Mouse (Mus musculus) forebrain, embryonic 13.5 days (tissue): Measurements from ENCODE around the gene Fam83e. TPM values are rescaled to one million over a fixed set of nuclear protein-coding genes. Genes with fewer than 3 reads are reported as not detected.

Experiments
- ATAC-seq: fragments of 200-750 bp; cut with Nextera tagmentation; 2 replicates; pipeline ENCODE4 v1.8.0; 2017
- H3K27ac ChIP-seq: fragments of 300-500 bp; sonication (generic); 2 replicates; pipeline ENCODE4 v1.5.1; 2015; ENCODE audit warnings: inconsistent platforms, mild to moderate bottlenecking, moderate library complexity
- H3K27me3 ChIP-seq: fragments of 300-500 bp; sonication (generic); 2 replicates; pipeline ENCODE4 v1.6.1; 2015; ENCODE audit warnings: mild to moderate bottlenecking, inconsistent platforms
- H3K36me3 ChIP-seq: fragments of 300-500 bp; sonication (generic); 2 replicates; pipeline ENCODE4 v1.6.1; 2015; ENCODE audit warnings: mild to moderate bottlenecking, inconsistent platforms; ENCODE audit not compliant: poor library complexity, severe bottlenecking
- H3K4me1 ChIP-seq: fragments of 300-500 bp; sonication (generic); 2 replicates; pipeline ENCODE4 v1.6.1; 2015; ENCODE audit warnings: inconsistent platforms
- H3K4me2 ChIP-seq: fragments of 300-500 bp; sonication (generic); 2 replicates; pipeline ENCODE4 v1.6.1; 2015; ENCODE audit warnings: inconsistent platforms, mild to moderate bottlenecking, moderate library complexity
- H3K4me3 ChIP-seq: fragments of 300-500 bp; sonication (generic); 2 replicates; pipeline ENCODE4 v1.5.1; 2015; ENCODE audit warnings: mild to moderate bottlenecking, inconsistent platforms
- H3K9ac ChIP-seq: fragments of 300-500 bp; sonication (generic); 2 replicates; pipeline ENCODE4 v1.6.1; 2015; ENCODE audit warnings: mild to moderate bottlenecking, inconsistent platforms
- H3K9me3 ChIP-seq: fragments of 300-500 bp; sonication (generic); replicated peaks from 2 replicates; pipeline ENCODE4 v1.6.1; 2016; ENCODE audit warnings: inconsistent platforms
- WGBS: fragments of 180-500 bp; shearing (Covaris S2); methylation state at CpG from one replicate; pipeline ENCODE4 v1.1.7; 2015; 5-methylcytosine and 5-hydroxymethylcytosine counted together
- polyA plus RNA-seq: library from polyadenylated mRNA; unstranded; fragments of >200 nt; fragmentation: Nextera tagmentation; extraction: Ambion mirVana; gene quantifications from 2 replicates; pipeline ENCODE4 v1.2.1, GENCODE M21; 2015

Gene Fam83e
- 1.3 TPM in 2 replicates for polyA plus RNA-seq

- peak within 1 kb of the TSS; percentile 98; the same call in 1 of the 2 replicates for H3K9ac ChIP-seq
- no peak within 1 kb of the TSS for H3K4me3 ChIP-seq
- WGBS = 85% methylated on average over 14 of the region's 14 CpGs
- no peaks in the 10 kb centered on the region for H3K9me3 ChIP-seq
- no peaks in the 10 kb centered on the region for H3K27me3 ChIP-seq
- H3K4me2 ChIP-seq = no peak within 1 kb of the TSS
- peaks cover 37% of the 10 kb centered on the region for H3K4me1 ChIP-seq
- no peak for ATAC-seq
- peaks cover 66% of the 10 kb centered on the region for H3K36me3 ChIP-seq
- peak within 1 kb of the TSS; percentile 6; the same call in 1 of the 2 replicates for H3K27ac ChIP-seq
Observed at GRCm38 (mm10) chr7:45720413-45721233, at the start of gene Fam83e. Gene Fam83e (plus strand): TSS chr7:45721212.

- no peak for ATAC-seq
- no peaks in the 10 kb centered on the region for H3K27me3 ChIP-seq
- no peak overlapping the region for H3K27ac ChIP-seq
- H3K4me3 ChIP-seq = no peak overlapping the region
- no peaks in the 10 kb centered on the region for H3K36me3 ChIP-seq
- 0 out of 2 replicates have a peak, but pooled peaks cover 5% of the 10 kb centered on the region for H3K4me1 ChIP-seq
- WGBS = 82% methylated on average over 7 of the region's 7 CpGs
- H3K9me3 ChIP-seq = no peaks in the 10 kb centered on the region
- H3K4me2 ChIP-seq = no peak overlapping the region
- H3K9ac ChIP-seq = no peak overlapping the region
Observed at GRCm38 (mm10) chr7:45677627-45678295, 43.3 kb upstream of the Fam83e start.

GRCm38 (mm10) chr7:45678513-45678912 is 42.5 kb upstream of the Fam83e start:
- H3K4me2 ChIP-seq = no peak overlapping the region
- H3K4me1 ChIP-seq = 0 out of 2 replicates have a peak, but pooled peaks cover 5% of the 10 kb centered on the region
- 94% methylated on average over 14 of the region's 14 CpGs for WGBS
- no peak overlapping the region for H3K4me3 ChIP-seq
- H3K27me3 ChIP-seq = no peaks in the 10 kb centered on the region
- ATAC-seq = no peak
- no peak overlapping the region for H3K27ac ChIP-seq
- no peaks in the 10 kb centered on the region for H3K9me3 ChIP-seq
- no peak overlapping the region for H3K9ac ChIP-seq
- H3K36me3 ChIP-seq = no peaks in the 10 kb centered on the region

- no peak overlapping the region for H3K4me3 ChIP-seq
- 73% methylated on average over 14 of the region's 14 CpGs for WGBS
- no peak overlapping the region for H3K27ac ChIP-seq
- H3K4me2 ChIP-seq = no peak overlapping the region
- H3K27me3 ChIP-seq = no peaks in the 10 kb centered on the region
- no peak for ATAC-seq
- no peak overlapping the region for H3K9ac ChIP-seq
- H3K9me3 ChIP-seq = no peaks in the 10 kb centered on the region
- no peaks in the 10 kb centered on the region for H3K36me3 ChIP-seq
- 0 out of 2 replicates have a peak, but pooled peaks cover 5% of the 10 kb centered on the region for H3K4me1 ChIP-seq
Observed at GRCm38 (mm10) chr7:45679966-45680621, 40.9 kb upstream of the Fam83e start.

GRCm38 (mm10) chr7:45681046-45681736 is 39.8 kb upstream of the Fam83e start:
- H3K4me2 ChIP-seq = no peak overlapping the region
- no peaks in the 10 kb centered on the region for H3K36me3 ChIP-seq
- H3K4me1 ChIP-seq = 0 out of 2 replicates have a peak, but pooled peaks cover 5% of the 10 kb centered on the region
- no peaks in the 10 kb centered on the region for H3K9me3 ChIP-seq
- H3K27ac ChIP-seq = no peak overlapping the region
- no peak overlapping the region; the same call in 1 of the 2 replicates for H3K9ac ChIP-seq
- ATAC-seq = no peak
- no peak overlapping the region for H3K4me3 ChIP-seq
- WGBS = 86% methylated on average over 8 of the region's 8 CpGs
- no peaks in the 10 kb centered on the region for H3K27me3 ChIP-seq

- no peaks in the 10 kb centered on the region for H3K27me3 ChIP-seq
- H3K4me2 ChIP-seq = peak overlapping the region; percentile 40
- H3K36me3 ChIP-seq = no peaks in the 10 kb centered on the region
- peak; percentile 91 for ATAC-seq
- no peaks in the 10 kb centered on the region for H3K9me3 ChIP-seq
- H3K27ac ChIP-seq = peak overlapping the region; percentile 26
- H3K4me1 ChIP-seq = 0 out of 2 replicates have a peak, but pooled peaks cover 5% of the 10 kb centered on the region
- no peak overlapping the region for H3K4me3 ChIP-seq
- no peak overlapping the region for H3K9ac ChIP-seq
- 29% methylated on average over 14 of the region's 14 CpGs for WGBS
Observed at GRCm38 (mm10) chr7:45682144-45683126, 38.6 kb upstream of the Fam83e start.

- no peaks in the 10 kb centered on the region for H3K27me3 ChIP-seq
- H3K4me1 ChIP-seq = 0 out of 2 replicates have a peak, but pooled peaks cover 5% of the 10 kb centered on the region
- H3K9ac ChIP-seq = peak within 1 kb of the TSS; percentile 30
- ATAC-seq = no peak
- no peaks in the 10 kb centered on the region for H3K36me3 ChIP-seq
- no peak within 1 kb of the TSS for H3K4me2 ChIP-seq
- no peaks in the 10 kb centered on the region for H3K9me3 ChIP-seq
- 77% methylated on average over 7 of the region's 7 CpGs for WGBS
- H3K4me3 ChIP-seq = no peak within 1 kb of the TSS
- H3K27ac ChIP-seq = no peak within 1 kb of the TSS
Observed at GRCm38 (mm10) chr7:45683396-45684050, 37.5 kb upstream of the Fam83e start, which contains the start of gene Ntn5. Gene Ntn5 (plus strand): TSS chr7:45684022.

GRCm38 (mm10) chr7:45685811-45686210 is 35.2 kb upstream of the Fam83e start:
- no peak overlapping the region for H3K27ac ChIP-seq
- H3K4me3 ChIP-seq = no peak overlapping the region
- no peak overlapping the region for H3K4me2 ChIP-seq
- no peak overlapping the region for H3K9ac ChIP-seq
- WGBS = 70% methylated on average over 10 of the region's 10 CpGs
- no peaks in the 10 kb centered on the region for H3K9me3 ChIP-seq
- no peak for ATAC-seq
- 0 out of 2 replicates have a peak, but pooled peaks cover 5% of the 10 kb centered on the region for H3K4me1 ChIP-seq
- H3K36me3 ChIP-seq = no peaks in the 10 kb centered on the region
- no peaks in the 10 kb centered on the region for H3K27me3 ChIP-seq

- Histone ChIP-seq H3K4me3 (no peak overlapping the region), H3K27me3 (no peaks in the 10 kb centered on the region), H3K36me3 (no peaks in the 10 kb centered on the region), H3K4me2 (no peak overlapping the region), H3K4me1 (0 out of 2 replicates have a peak, but pooled peaks cover 5% of the 10 kb centered on the region), H3K9ac (no peak overlapping the region), H3K9me3 (no peaks in the 10 kb centered on the region), H3K27ac (no peak overlapping the region; the same call in 1 of the 2 replicates)
- ATAC-seq = no peak
- 77% methylated on average over 3 of the region's 3 CpGs for WGBS
Observed at GRCm38 (mm10) chr7:45686841-45687240, 34.2 kb upstream of the Fam83e start.

- Histone ChIP-seq H3K9me3 (no peaks in the 10 kb centered on the region), H3K27ac (no peak overlapping the region), H3K9ac (0 out of 2 replicates have a peak overlapping the region, but pooled peaks have one; percentile 13), H3K36me3 (no peaks in the 10 kb centered on the region), H3K27me3 (no peaks in the 10 kb centered on the region), H3K4me2 (no peak overlapping the region), H3K4me3 (no peak overlapping the region), H3K4me1 (no peaks in the 10 kb centered on the region)
- WGBS = 73% methylated on average over 6 of the region's 6 CpGs
- ATAC-seq = no peak
Observed at GRCm38 (mm10) chr7:45689099-45689498, 31.9 kb upstream of the Fam83e start.
